Mouse (Mus musculus) limb, embryonic 15.5 days (tissue): ENCODE results near the gene Ctsf. TPM values are rescaled to one million over a fixed set of nuclear protein-coding genes. Genes with fewer than 3 reads are reported as not detected.
A peak's percentile ranks its signal among the peaks of the same experiment; 100 is the strongest.
"Not testable (repeated sequence)": the region's sequence is repeated elsewhere in the genome, so short reads cannot be mapped to it uniquely, and the experiment has no call there.

Experiments
- ATAC-seq: fragments of 200-750 bp; cut with Nextera tagmentation; 2 replicates; pipeline ENCODE4 v1.8.0; 2017; ENCODE audit warnings: low read depth, moderate TSS enrichment; ENCODE audit not compliant: insufficient number of reproducible peaks, low FRiP score, low TSS enrichment
- H3K27ac ChIP-seq: fragments of 300-500 bp; sonication (generic); 2 replicates; pipeline ENCODE4 v1.5.1; 2015; ENCODE audit warnings: moderate library complexity, mild to moderate bottlenecking, inconsistent platforms
- H3K27me3 ChIP-seq: fragments of 300-500 bp; sonication (generic); 2 replicates; pipeline ENCODE4 v1.6.1; 2015; ENCODE audit warnings: inconsistent platforms
- H3K36me3 ChIP-seq: fragments of 300-500 bp; sonication (generic); 2 replicates; pipeline ENCODE4 v1.6.1; 2015; ENCODE audit warnings: inconsistent platforms
- H3K4me1 ChIP-seq: fragments of 300-500 bp; sonication (generic); 2 replicates; pipeline ENCODE4 v1.6.1; 2015; ENCODE audit warnings: inconsistent platforms
- H3K4me2 ChIP-seq: fragments of 300-500 bp; sonication (generic); 2 replicates; pipeline ENCODE4 v1.6.1; 2015; ENCODE audit warnings: mild to moderate bottlenecking, inconsistent platforms
- H3K4me3 ChIP-seq: fragments of 300-500 bp; sonication (generic); 2 replicates; pipeline ENCODE4 v1.5.1; 2015; ENCODE audit warnings: mild to moderate bottlenecking, inconsistent platforms
- H3K9ac ChIP-seq: fragments of 300-500 bp; sonication (generic); 2 replicates; pipeline ENCODE4 v1.6.1; 2015; ENCODE audit warnings: inconsistent platforms
- H3K9me3 ChIP-seq: fragments of 300-500 bp; sonication (generic); 2 replicates; pipeline ENCODE4 v1.6.1; 2016; ENCODE audit warnings: inconsistent platforms
- WGBS: fragments of 180-500 bp; shearing (Covaris S2); methylation state at CpG from one replicate; pipeline ENCODE4 v1.1.7; 2015; 5-methylcytosine and 5-hydroxymethylcytosine counted together
- polyA plus RNA-seq: library from polyadenylated mRNA; unstranded; fragments of >200 nt; fragmentation: Nextera tagmentation; extraction: Ambion mirVana; gene quantifications from 2 replicates; pipeline ENCODE4 v1.2.1, GENCODE M21; 2015

The Ctsf gene
- polyA plus RNA-seq, 1 experiment from 2014 or later = 48.6 TPM

DNA sequence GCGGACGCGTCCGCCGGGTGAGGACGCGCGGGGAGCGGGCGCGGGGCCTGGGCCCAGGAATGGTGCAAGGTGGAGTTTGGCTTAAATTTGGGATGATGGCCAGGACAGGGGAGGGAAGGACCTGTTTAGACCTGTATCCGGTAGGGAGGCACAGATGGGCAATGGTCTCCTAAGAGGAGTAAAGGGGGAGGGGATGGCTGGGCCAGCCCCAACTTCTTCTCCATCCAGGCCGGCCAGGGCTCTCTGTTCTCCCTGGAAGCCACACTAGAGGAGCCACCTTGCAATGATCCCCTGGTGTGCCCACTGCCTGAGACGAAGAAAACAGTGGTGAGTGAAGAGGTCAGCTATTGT, 515 bp downstream of the Ctsf start:
- peak overlapping the region; percentile 9; the same call in 1 of the 2 replicates for H3K27ac ChIP-seq
- ATAC-seq = peak; percentile 42; the same call in 1 of the 2 replicates
- 3% methylated on average over 14 of the region's 14 CpGs for WGBS

DNA sequence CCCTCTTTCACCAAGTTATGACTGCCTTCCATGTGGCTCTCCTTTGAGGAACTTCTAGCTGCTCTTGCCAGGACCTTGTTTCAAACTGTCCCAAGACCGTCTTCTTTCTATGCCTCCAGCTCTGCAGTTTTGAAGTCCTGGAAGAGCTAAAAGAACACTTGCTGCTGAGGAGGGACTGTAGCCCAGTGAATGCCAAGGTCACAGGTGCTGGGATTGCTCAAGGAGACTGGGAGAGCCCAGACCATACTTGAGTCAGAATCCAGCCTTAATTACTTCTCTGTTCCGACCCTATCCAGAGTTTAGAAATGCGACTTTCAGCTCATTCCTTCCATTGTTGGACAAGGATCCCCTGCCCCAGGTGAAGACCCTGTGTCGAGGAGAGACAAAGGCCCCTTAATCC, 1.0 kb downstream of the Ctsf start:
- Histone ChIP-seq H3K36me3 (0 out of 2 replicates have a peak, but pooled peaks cover 11% of the 10 kb centered on the region), H3K27me3 (no peaks in the 10 kb centered on the region), H3K4me3 (peak overlapping the region; percentile 60; the same call in 1 of the 2 replicates), H3K9ac (no peak overlapping the region), H3K9me3 (no peaks in the 10 kb centered on the region), H3K27ac (no peak overlapping the region), H3K4me1 (peaks cover 14% of the 10 kb centered on the region), H3K4me2 (peak overlapping the region; percentile 96)
- WGBS = 85% methylated on average over 4 of the region's 4 CpGs
- no peak for ATAC-seq

More for the DNA sequence above, 515 bp downstream of the Ctsf start:
- 0 out of 2 replicates have a peak, but pooled peaks cover 6% of the 10 kb centered on the region for H3K36me3 ChIP-seq
- peak overlapping the region; percentile 59 for H3K9ac ChIP-seq
- H3K4me1 ChIP-seq = peaks cover 14% of the 10 kb centered on the region
- peak overlapping the region; percentile 60 for H3K4me3 ChIP-seq
- H3K4me2 ChIP-seq = peak overlapping the region; percentile 96
- no peaks in the 10 kb centered on the region for H3K27me3 ChIP-seq
- no peaks in the 10 kb centered on the region for H3K9me3 ChIP-seq

DNA sequence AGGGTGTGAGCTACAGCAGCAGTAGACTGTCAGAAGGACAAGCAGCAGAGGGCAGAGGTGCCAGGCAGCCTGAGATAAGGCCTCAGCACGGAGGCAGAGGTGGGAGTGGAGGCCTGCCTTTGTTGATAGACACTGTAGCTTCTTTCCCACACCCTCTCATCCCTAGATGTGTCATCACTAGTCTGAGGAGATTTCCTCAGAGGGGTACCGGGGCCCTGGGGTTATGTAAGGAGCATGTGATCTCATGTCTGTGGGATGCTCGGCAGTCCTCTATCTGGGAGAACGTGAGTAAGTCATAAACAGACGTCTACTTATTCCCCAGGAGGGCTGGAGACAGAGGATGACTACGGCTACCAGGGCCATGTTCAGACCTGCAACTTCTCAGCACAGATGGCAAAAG, 4.2 kb downstream of the Ctsf start:
- 61% methylated on average over 6 of the region's 6 CpGs for WGBS
- Histone ChIP-seq H3K27ac (no peak overlapping the region), H3K4me2 (no peak overlapping the region), H3K9me3 (no peaks in the 10 kb centered on the region), H3K36me3 (0 out of 2 replicates have a peak, but pooled peaks cover 11% of the 10 kb centered on the region), H3K27me3 (no peaks in the 10 kb centered on the region), H3K4me3 (no peak overlapping the region), H3K4me1 (peaks cover 14% of the 10 kb centered on the region), H3K9ac (no peak overlapping the region)
- no peak for ATAC-seq

DNA sequence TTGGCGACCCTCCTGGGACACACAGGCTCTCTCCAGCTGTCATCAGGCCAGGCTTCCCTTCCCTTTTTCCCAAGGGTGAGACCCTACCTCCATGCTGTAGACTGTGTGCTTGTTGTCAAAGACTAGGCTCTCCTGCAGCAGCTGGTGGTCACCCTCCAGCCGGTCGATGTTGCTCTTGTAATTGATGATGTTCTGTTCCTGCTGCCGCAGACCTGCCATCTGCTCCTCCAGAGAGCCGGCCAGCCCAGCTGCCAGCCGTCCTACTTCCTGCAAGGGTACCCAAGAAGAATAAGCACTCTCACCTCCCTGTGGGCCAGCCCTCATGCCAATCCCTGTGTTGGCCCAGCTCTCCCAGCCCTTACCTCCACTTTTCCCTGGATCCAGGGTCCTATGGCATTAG, 8.1 kb downstream of the Ctsf start:
- Histone ChIP-seq H3K27me3 (peaks cover 16% of the 10 kb centered on the region), H3K4me1 (peaks cover 6% of the 10 kb centered on the region), H3K36me3 (0 out of 2 replicates have a peak, but pooled peaks cover 11% of the 10 kb centered on the region), H3K27ac (no peak overlapping the region), H3K4me2 (no peak overlapping the region), H3K9me3 (no peaks in the 10 kb centered on the region), H3K9ac (no peak overlapping the region), H3K4me3 (no peak overlapping the region)
- 75% methylated on average over 6 of the region's 6 CpGs for WGBS
- no peak for ATAC-seq

DNA sequence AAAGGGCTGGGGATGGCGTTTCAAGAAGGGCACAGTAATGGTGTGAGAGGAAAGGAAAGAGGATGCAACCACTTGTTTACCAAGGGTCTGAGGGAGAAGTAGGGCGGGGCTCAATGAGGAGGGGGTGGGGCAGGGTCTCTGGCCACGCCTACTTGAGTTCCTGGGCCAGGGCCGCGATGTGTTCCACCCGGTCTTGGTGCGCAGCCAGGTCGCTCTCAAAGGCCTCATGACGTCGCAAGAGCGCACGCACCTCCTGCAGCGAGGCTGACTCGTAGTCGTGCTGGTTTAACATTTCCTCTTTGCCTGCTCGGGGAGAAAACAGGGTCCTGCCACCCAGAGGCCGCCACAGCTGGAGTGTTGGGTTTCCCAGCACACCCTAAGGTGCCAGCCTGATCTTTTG, 10.2 kb downstream of the Ctsf start:
- Histone ChIP-seq H3K27me3 (peaks cover 16% of the 10 kb centered on the region), H3K4me1 (peaks cover 6% of the 10 kb centered on the region), H3K4me3 (0 out of 2 replicates have a peak overlapping the region, but pooled peaks have one; percentile 9), H3K36me3 (0 out of 2 replicates have a peak, but pooled peaks cover 7% of the 10 kb centered on the region), H3K4me2 (peak overlapping the region; percentile 24; the same call in 1 of the 2 replicates), H3K9me3 (no peaks in the 10 kb centered on the region), H3K9ac (no peak overlapping the region), H3K27ac (no peak overlapping the region)
- WGBS = 6% methylated on average over 17 of the region's 17 CpGs
- ATAC-seq = 0 out of 2 replicates have a peak, but pooled peaks have one; percentile 17

DNA sequence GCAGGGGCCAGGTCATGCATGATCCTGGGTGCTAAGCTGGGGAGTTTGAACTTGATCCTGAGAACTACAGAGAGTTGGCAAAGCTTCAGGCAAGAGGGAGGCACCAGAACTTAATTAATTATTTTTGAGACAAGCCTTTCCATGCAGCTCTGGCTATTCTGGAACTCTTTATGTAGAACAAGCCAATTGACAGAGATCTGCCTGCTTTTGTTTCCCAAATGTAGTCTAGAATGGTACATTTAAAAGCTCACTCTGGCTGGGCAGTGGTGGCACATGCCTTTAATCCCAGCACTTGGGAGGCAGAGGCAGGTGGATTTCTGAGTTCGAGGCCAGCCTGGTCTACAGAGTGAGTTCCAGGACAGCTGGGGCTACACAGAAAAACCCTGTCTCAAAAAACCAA, 19.7 kb downstream of the Ctsf start:
- peaks cover 22% of the 10 kb centered on the region for H3K4me1 ChIP-seq
- H3K4me3 ChIP-seq, H3K9me3 ChIP-seq, H3K36me3 ChIP-seq, ATAC-seq, H3K4me2 ChIP-seq, H3K27me3 ChIP-seq, H3K9ac ChIP-seq, H3K27ac ChIP-seq: not testable (repeated sequence)
- 74% methylated on average over 1 of the region's 1 CpGs for WGBS

DNA sequence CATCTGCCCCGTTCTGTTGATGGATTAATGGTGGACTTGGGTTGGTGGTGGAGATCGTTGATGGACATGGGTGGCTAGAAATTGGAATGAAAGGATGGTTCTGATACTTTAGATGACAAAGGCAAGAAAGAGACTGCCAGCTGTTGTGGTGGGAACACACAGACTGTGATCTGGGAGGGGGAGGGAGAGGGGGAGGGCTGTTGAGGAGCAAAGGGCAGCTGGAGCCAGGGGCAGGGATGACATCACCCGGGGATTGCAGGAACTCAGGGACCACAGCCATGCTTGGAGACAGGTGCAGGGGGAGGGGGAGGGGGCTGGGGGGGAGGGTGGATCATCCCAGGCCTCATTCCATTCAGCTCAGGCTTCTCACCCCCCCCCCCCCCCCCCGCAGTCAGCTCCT, 21.3 kb downstream of the Ctsf start:
- Histone ChIP-seq H3K27ac (no peak overlapping the region), H3K27me3 (no peaks in the 10 kb centered on the region), H3K9ac (no peak overlapping the region), H3K4me2 (no peak overlapping the region), H3K4me1 (peaks cover 29% of the 10 kb centered on the region), H3K4me3 (no peak overlapping the region), H3K9me3 (no peaks in the 10 kb centered on the region), H3K36me3 (no peaks in the 10 kb centered on the region)
- 75% methylated on average over 2 of the region's 4 CpGs for WGBS
- no peak for ATAC-seq

DNA sequence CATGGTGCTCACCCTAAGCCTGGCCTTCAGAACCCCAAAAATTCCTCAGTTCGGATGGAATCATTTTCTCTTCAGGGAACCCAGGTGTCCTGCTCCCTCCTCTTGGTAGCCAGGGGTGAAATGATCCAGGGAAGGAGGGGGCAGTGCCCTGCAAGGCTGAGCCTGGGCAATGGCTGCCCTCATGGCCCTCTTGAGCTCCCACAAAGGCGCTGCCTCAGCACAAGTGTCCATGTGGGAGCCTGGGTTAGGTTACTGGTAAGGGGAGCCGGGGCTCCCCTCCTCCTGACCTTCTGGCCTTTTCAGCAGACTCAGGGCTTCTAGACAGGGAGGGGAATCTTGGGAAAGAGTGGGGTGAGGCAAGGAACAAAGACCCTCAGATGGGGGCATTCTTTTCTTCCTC, 21.8 kb downstream of the Ctsf start:
- 59% methylated on average over 3 of the region's 3 CpGs for WGBS
- Histone ChIP-seq H3K9ac (no peak overlapping the region), H3K27me3 (no peaks in the 10 kb centered on the region), H3K4me1 (peaks cover 29% of the 10 kb centered on the region), H3K4me3 (no peak overlapping the region), H3K36me3 (no peaks in the 10 kb centered on the region), H3K27ac (no peak overlapping the region), H3K4me2 (no peak overlapping the region), H3K9me3 (no peaks in the 10 kb centered on the region)
- ATAC-seq = no peak

DNA sequence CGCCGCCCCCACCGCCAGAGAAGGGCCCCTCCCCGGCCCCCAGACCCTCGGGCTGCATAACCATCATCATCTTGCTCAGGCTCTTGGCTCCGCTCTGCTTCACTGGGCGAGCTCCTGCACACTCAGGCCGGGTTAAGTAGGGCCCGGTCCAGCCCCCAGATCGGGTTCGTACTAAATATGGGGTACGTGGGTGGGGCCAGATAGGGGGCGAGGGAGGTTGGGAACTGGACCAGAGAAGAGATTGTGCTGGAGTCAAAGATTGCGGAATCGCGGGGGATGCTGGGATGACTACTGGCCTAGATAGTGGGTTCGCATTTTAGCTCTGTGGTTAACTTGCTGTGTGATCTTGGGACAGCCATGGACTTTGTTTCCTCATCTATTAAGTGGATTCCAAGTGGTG, 22.9 kb downstream of the Ctsf start, which contains the start of gene Actn3:
Actn3 (minus strand) TSS at position 125 of the 400 bp plus-strand sequence.
- H3K4me2 ChIP-seq = peak within 1 kb of the TSS; percentile 92
- peak within 1 kb of the TSS; percentile 81 for H3K4me3 ChIP-seq
- H3K9ac ChIP-seq = peak within 1 kb of the TSS; percentile 93
- H3K4me1 ChIP-seq = peaks cover 29% of the 10 kb centered on the region
- H3K27ac ChIP-seq = peak within 1 kb of the TSS; percentile 71
- H3K27me3 ChIP-seq = no peaks in the 10 kb centered on the region
- 1% methylated on average over 17 of the region's 17 CpGs for WGBS
- H3K9me3 ChIP-seq = no peaks in the 10 kb centered on the region
- ATAC-seq = no peak
- no peaks in the 10 kb centered on the region for H3K36me3 ChIP-seq

DNA sequence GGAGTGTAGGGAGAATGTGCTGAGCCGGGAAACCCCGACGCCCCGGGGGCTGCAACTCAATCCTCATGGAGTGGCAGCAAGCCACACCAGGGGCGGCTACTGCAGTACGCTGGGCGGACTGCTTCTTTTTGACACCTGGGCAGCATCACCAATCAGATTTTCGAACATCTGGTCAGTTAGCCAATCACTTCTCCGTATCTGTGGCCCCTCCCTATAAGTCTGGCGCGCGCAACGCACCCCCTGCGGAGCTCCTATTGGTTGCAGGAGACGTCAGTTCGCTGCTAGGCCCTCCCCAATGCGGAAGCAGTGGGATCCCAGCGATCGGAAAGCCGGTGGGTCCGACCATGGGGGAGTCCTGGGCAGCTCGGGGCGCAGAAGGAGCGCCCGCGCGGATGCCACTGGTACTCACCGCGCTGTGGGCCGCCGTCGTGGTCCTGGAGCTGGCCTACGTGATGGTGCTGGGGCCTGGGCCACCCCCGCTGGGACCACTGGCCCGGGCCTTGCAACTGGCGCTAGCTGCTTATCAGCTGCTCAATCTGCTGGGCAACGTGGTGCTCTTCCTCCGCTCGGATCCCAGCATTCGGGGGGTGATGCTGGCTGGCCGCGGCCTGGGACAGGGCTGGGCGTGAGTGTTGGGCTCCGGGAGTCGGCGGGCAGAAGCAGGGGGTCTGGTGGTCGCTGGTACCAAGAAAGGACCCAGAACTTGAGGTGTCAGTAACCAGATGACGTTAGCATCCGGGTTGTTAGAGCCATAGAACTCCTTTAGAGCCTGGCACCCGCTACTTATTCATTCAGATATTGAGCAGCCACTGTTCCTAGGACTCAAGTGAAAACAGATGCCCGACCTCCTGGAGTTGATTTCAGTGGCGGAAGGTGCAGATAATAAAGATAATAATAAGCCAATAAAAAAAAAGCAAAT, 23.7 kb downstream of the Ctsf start, which contains the start of gene Zdhhc24:
Zdhhc24 (plus strand) TSS at position 264 of the 919 bp plus-strand sequence.
- H3K4me2 ChIP-seq = peak within 1 kb of the TSS; percentile 92
- H3K9ac ChIP-seq = peak within 1 kb of the TSS; percentile 93
- H3K4me3 ChIP-seq = peak within 1 kb of the TSS; percentile 81
- no peaks in the 10 kb centered on the region for H3K27me3 ChIP-seq
- H3K9me3 ChIP-seq = no peaks in the 10 kb centered on the region
- H3K27ac ChIP-seq = peak within 1 kb of the TSS; percentile 71
- H3K4me1 ChIP-seq = peaks cover 29% of the 10 kb centered on the region
- no peaks in the 10 kb centered on the region for H3K36me3 ChIP-seq
- under 1% methylated on average over 52 of the region's 52 CpGs for WGBS
- peak; percentile 96 for ATAC-seq

DNA sequence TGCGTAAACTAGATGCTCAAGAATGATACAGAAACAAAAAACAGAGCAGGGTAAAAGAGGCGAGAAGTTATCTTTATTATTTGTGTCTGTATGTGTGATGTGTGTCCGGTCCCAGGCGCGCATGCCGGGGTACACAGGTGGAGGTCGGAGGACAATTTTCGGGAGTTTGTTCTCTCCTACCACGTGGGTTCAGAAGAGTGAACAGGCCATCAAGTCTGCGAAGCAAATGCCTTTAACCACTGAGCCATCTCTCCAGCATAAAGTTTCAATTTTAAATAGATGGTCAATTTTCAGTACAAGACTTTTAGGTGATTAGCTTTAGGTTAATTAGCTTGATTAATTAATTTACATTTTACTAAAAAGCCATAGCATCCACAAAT, 24.4 kb downstream of the Ctsf start:
- Histone ChIP-seq H3K36me3 (no peaks in the 10 kb centered on the region), H3K27ac (no peak overlapping the region), H3K9me3 (no peaks in the 10 kb centered on the region), H3K4me3 (peak overlapping the region; percentile 81), H3K4me2 (peak overlapping the region; percentile 92), H3K9ac (no peak overlapping the region), H3K27me3 (no peaks in the 10 kb centered on the region), H3K4me1 (peaks cover 29% of the 10 kb centered on the region)
- ATAC-seq = no peak
- WGBS = 41% methylated on average over 10 of the region's 10 CpGs

DNA sequence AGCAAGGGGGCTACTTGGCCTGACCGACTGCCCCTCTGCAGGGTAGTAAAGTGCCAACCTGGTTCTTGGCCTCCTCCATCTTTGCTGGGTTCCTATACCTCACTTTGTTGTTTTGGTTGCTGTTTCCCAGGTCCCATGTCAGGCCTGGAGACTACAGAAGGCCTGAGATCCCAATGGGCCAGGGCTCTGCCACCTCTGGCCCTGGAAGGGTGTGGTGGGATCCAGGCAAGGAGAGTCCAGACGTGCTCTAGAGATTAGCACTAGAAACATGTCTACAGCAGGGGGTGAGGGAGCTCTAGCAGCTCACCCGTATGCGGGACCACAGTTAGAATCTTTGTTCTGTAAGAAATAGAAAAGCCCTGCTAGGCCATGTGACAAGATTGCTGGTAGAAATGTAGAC, 29.0 kb downstream of the Ctsf start:
- Histone ChIP-seq H3K36me3 (no peaks in the 10 kb centered on the region), H3K4me3 (no peak overlapping the region), H3K27me3 (no peaks in the 10 kb centered on the region), H3K4me2 (no peak overlapping the region), H3K27ac (no peak overlapping the region), H3K9me3 (no peaks in the 10 kb centered on the region), H3K9ac (no peak overlapping the region), H3K4me1 (peaks cover 11% of the 10 kb centered on the region)
- ATAC-seq = no peak
- WGBS = 78% methylated on average over 4 of the region's 4 CpGs
